Mouse (Mus musculus) heart, postnatal 0 days (tissue): Measurements from ENCODE around the gene Tcf3.

Experiments
- CTCF ChIP-seq: IDR thresholded peaks from 2 replicates; pipeline ENCODE4 v1.5.1; 2016; ENCODE audit warnings: antibody characterized with exemption, control low read depth, low read depth
- EP300 ChIP-seq: IDR thresholded peaks from 2 replicates; pipeline ENCODE4 v1.6.1; 2016; ENCODE audit warnings: antibody characterized with exemption, low read depth

DNA sequence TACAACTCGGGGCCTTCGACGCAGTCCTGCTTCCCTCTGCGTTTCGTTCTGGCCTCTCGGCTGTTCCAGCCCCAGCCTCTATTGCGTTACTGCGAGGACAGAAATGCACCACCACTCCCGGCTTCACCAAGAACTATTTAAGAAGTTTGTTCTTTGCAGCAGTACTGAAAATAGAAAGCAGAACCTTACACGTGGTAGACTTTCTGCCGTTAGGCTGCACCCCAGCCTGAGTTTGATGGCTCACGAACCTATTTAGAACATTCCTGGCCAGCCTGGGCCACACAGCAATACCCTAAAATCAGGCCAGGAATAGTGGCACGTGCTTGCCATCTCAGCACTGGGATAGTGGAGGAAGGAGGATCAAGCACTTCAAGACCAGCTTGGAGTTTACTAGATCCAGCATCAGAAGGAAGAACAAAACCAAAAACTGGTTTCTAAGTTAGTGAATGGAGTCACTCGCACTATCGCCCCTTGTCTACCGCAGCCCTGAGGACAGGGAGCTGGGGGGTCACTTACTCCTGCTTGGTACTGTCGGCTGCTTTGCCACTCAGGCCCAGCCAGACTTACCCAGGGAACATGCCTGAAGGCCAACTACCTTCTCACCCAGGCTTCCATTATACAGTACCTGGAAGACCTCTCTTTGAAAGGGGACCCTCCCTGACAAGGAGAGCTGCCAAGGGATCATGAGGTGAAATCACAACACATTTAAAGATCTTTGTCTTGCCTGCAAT is 33.3 kb downstream of the Tcf3 start:
- TF ChIP-seq CTCF, result no peak
- TF ChIP-seq EP300, result no peak
